Mouse (Mus musculus) midbrain, embryonic 16.5 days (tissue): ENCODE data around the gene Rpl21. TPM values are rescaled to one million over a fixed set of nuclear protein-coding genes. Genes with fewer than 3 reads are reported as not detected.

Experiments used
- ATAC-seq: fragments of 200-750 bp; cut with Nextera tagmentation; 2 replicates; pipeline ENCODE4 v1.8.0; 2017; ENCODE audit warnings: moderate TSS enrichment
- H3K27ac ChIP-seq: fragments of 300-500 bp; sonication (generic); 2 replicates; pipeline ENCODE4 v1.5.1; 2014; ENCODE audit warnings: mild to moderate bottlenecking, low read length, mixed read lengths
- H3K27me3 ChIP-seq: fragments of 300-500 bp; sonication (generic); 2 replicates; pipeline ENCODE4 v1.6.1; 2014; ENCODE audit warnings: low read depth, low read length, mixed read lengths; ENCODE audit not compliant: control insufficient read depth, insufficient read depth
- H3K36me3 ChIP-seq: fragments of 300-500 bp; sonication (generic); 2 replicates; pipeline ENCODE4 v1.6.1; 2014; ENCODE audit warnings: mild to moderate bottlenecking, low read length, moderate library complexity, mixed read lengths; ENCODE audit not compliant: control insufficient read depth, insufficient read depth
- H3K4me1 ChIP-seq: fragments of 300-500 bp; sonication (generic); 2 replicates; pipeline ENCODE4 v1.6.1; 2014; ENCODE audit warnings: mild to moderate bottlenecking, low read length, mixed read lengths; ENCODE audit not compliant: control insufficient read depth, insufficient read depth
- H3K4me2 ChIP-seq: fragments of 300-500 bp; sonication (generic); 2 replicates; pipeline ENCODE4 v1.6.1; 2014; ENCODE audit warnings: mild to moderate bottlenecking, low read length, mixed read lengths
- H3K4me3 ChIP-seq: fragments of 300-500 bp; sonication (generic); 2 replicates; pipeline ENCODE4 v1.5.1; 2014; ENCODE audit warnings: low read depth, mild to moderate bottlenecking, low read length, moderate library complexity, mixed read lengths
- H3K9ac ChIP-seq: fragments of 300-500 bp; sonication (generic); 2 replicates; pipeline ENCODE4 v1.6.1; 2014; ENCODE audit warnings: low read depth, low read length, mixed read lengths
- H3K9me3 ChIP-seq: fragments of 300-500 bp; sonication (generic); replicated peaks from 2 replicates; pipeline ENCODE4 v1.6.1; 2014; ENCODE audit warnings: mild to moderate bottlenecking, low read length, mixed read lengths; ENCODE audit not compliant: control insufficient read depth, poor library complexity, severe bottlenecking
- WGBS: fragments of 180-500 bp; shearing (Covaris S2); extraction: QIAGEN DNeasy Blood & Tissue Kit; methylation state at CpG from one replicate; pipeline ENCODE4 v1.1.7; 2014; 5-methylcytosine and 5-hydroxymethylcytosine counted together
- polyA plus RNA-seq: library from polyadenylated mRNA; unstranded; fragments of >200 nt; fragmentation: Nextera tagmentation; extraction: Ambion mirVana; gene quantifications from 2 replicates; pipeline ENCODE4 v1.2.1, GENCODE M21; 2015

Gene Rpl21
- polyA plus RNA-seq, 1 experiment from 2014 or later: 300 TPM

DNA sequence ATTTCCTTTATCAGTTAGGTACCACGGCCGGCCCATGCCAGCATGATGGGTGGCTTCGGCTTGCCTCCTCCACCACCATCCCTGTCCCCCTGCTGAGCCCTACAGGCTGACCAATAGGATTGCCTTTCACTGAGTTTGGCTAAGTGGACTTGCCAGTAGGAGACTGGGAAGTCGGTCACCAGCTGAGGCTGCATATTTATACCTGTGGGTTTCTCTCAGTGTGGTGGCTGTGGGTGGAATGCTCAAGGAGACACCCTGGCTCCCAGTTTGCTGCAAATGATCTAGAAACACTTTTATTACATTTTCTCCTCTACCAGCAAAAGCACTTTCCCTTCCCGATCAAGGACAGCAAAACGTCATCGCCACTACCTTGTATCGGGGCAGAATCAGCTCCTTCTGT, 15.1 kb upstream of the Rpl21 start:
- no peak overlapping the region for H3K4me3 ChIP-seq
- H3K36me3 ChIP-seq: no peaks in the 10 kb centered on the region
- H3K9ac ChIP-seq: no peak overlapping the region
- H3K4me1 ChIP-seq: no peaks in the 10 kb centered on the region
- ATAC-seq: no peak
- no peaks in the 10 kb centered on the region for H3K9me3 ChIP-seq
- no peaks in the 10 kb centered on the region for H3K27me3 ChIP-seq
- WGBS: 82% methylated on average over 8 of the region's 8 CpGs
- H3K4me2 ChIP-seq: no peak overlapping the region
- no peak overlapping the region for H3K27ac ChIP-seq

DNA sequence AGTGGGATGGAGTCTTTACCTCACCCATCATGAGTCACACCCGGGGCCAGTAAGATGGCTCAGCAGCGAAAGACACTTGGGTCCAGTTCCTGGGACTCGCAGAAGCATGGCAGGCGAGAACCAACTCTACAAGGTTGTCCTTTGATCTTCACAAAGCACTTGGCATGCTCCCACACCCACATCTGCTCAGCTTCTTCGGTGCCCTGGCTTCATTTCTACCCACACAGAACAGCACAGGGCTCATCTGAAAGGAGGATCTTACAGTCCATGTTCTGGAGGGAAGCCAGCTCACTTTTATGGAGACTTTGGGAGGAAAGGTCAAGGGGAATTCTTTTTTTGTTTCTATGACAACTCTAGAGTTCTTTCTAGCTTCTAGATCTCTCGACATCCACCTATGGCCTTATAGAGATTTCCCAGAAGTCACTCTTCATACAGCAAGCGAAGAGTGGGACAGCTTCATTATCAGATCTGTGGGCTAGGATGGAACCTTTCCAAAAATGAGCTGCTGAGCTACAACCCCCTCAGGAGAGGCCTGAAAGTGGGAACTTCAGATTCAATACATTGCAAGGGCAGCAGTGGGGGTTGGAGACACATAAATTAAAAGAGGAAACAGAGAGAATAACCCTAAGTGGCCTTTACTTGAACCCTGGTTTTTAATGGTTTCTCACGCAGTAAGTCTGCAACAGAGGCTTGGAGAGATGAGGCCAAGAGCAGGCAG, 13.6 kb upstream of the Rpl21 start:
- no peaks in the 10 kb centered on the region for H3K27me3 ChIP-seq
- no peak overlapping the region for H3K4me3 ChIP-seq
- H3K4me1 ChIP-seq: no peaks in the 10 kb centered on the region
- no peak for ATAC-seq
- no peak overlapping the region for H3K4me2 ChIP-seq
- H3K36me3 ChIP-seq: no peaks in the 10 kb centered on the region
- H3K9me3 ChIP-seq: no peaks in the 10 kb centered on the region
- WGBS: 73% methylated on average over 8 of the region's 8 CpGs
- H3K27ac ChIP-seq: no peak overlapping the region
- no peak overlapping the region for H3K9ac ChIP-seq

GRCm38 (mm10) chr5:146823005-146823404, 9.7 kb upstream of the Rpl21 start:
- no peak overlapping the region for H3K27ac ChIP-seq
- H3K27me3 ChIP-seq: no peaks in the 10 kb centered on the region
- H3K4me1 ChIP-seq: no peaks in the 10 kb centered on the region
- WGBS: 86% methylated on average over 5 of the region's 5 CpGs
- no peak for ATAC-seq
- H3K9ac ChIP-seq: no peak overlapping the region
- H3K4me3 ChIP-seq: no peak overlapping the region
- H3K36me3 ChIP-seq: no peaks in the 10 kb centered on the region
- H3K4me2 ChIP-seq: no peak overlapping the region
- H3K9me3 ChIP-seq: no peaks in the 10 kb centered on the region

GRCm38 (mm10) chr5:146829528-146829927, 3.2 kb upstream of the Rpl21 start:
- no peak overlapping the region for H3K9ac ChIP-seq
- no peaks in the 10 kb centered on the region for H3K36me3 ChIP-seq
- H3K4me1 ChIP-seq: peaks cover 12% of the 10 kb centered on the region
- no peaks in the 10 kb centered on the region for H3K27me3 ChIP-seq
- no peak overlapping the region for H3K4me3 ChIP-seq
- WGBS: 49% methylated on average over 8 of the region's 8 CpGs
- H3K27ac ChIP-seq: no peak overlapping the region
- no peak overlapping the region for H3K4me2 ChIP-seq
- H3K9me3 ChIP-seq: no peaks in the 10 kb centered on the region
- no peak for ATAC-seq

- no peaks in the 10 kb centered on the region for H3K27me3 ChIP-seq
- H3K4me1 ChIP-seq: peaks cover 12% of the 10 kb centered on the region
- 53% methylated on average over 7 of the region's 7 CpGs for WGBS
- peaks cover 16% of the 10 kb centered on the region for H3K36me3 ChIP-seq
- peak overlapping the region; percentile 94 for H3K27ac ChIP-seq
- peak overlapping the region; percentile 98 for H3K9ac ChIP-seq
- H3K4me2 ChIP-seq: peak overlapping the region; percentile 76
- peak overlapping the region; percentile 88 for H3K4me3 ChIP-seq
- ATAC-seq: no peak; the same call in 1 of the 2 replicates
- H3K9me3 ChIP-seq: no peaks in the 10 kb centered on the region
These were observed 288 bp upstream of the Rpl21 start for GRCm38 (mm10) chr5:146832435-146832768.

- 26% methylated on average over 8 of the region's 8 CpGs for WGBS
- Histone ChIP-seq H3K27me3 (no peaks in the 10 kb centered on the region), H3K36me3 (peaks cover 16% of the 10 kb centered on the region), H3K9me3 (no peaks in the 10 kb centered on the region), H3K9ac (peak overlapping the region; percentile 98), H3K27ac (peak overlapping the region; percentile 94; the same call in 1 of the 2 replicates), H3K4me2 (peak overlapping the region; percentile 76), H3K4me3 (peak overlapping the region; percentile 88), H3K4me1 (peaks cover 12% of the 10 kb centered on the region)
- no peak for ATAC-seq
These were observed 1.0 kb downstream of the Rpl21 start for GRCm38 (mm10) chr5:146833673-146834201.

- H3K9ac ChIP-seq: 0 out of 2 replicates have a peak overlapping the region, but pooled peaks have one; percentile 26
- H3K4me3 ChIP-seq: no peak overlapping the region
- ATAC-seq: no peak
- no peaks in the 10 kb centered on the region for H3K27me3 ChIP-seq
- H3K4me1 ChIP-seq: peaks cover 12% of the 10 kb centered on the region
- 88% methylated on average over 8 of the region's 8 CpGs for WGBS
- peaks cover 16% of the 10 kb centered on the region for H3K36me3 ChIP-seq
- no peak overlapping the region for H3K27ac ChIP-seq
- no peak overlapping the region for H3K4me2 ChIP-seq
- H3K9me3 ChIP-seq: no peaks in the 10 kb centered on the region
These were observed 2.3 kb downstream of the Rpl21 start for GRCm38 (mm10) chr5:146834959-146835358.

- 68% methylated on average over 7 of the region's 7 CpGs for WGBS
- H3K4me3 ChIP-seq: no peak overlapping the region
- H3K4me2 ChIP-seq: no peak overlapping the region
- no peak for ATAC-seq
- H3K27me3 ChIP-seq: no peaks in the 10 kb centered on the region
- H3K9ac ChIP-seq: no peak overlapping the region
- H3K9me3 ChIP-seq: no peaks in the 10 kb centered on the region
- peaks cover 8% of the 10 kb centered on the region for H3K4me1 ChIP-seq
- H3K27ac ChIP-seq: no peak overlapping the region
- peaks cover 16% of the 10 kb centered on the region for H3K36me3 ChIP-seq
These were observed 5.5 kb downstream of the Rpl21 start for GRCm38 (mm10) chr5:146837967-146838720.
